Mouse (Mus musculus): Measurements from ENCODE around the gene Rps6ka6.

Gene Rps6ka6

GRCm38 (mm10) chrX:111537859-111538258 lies at the start of gene Rps6ka6:
TSS of gene Rps6ka6 (minus strand) at chrX:111537959.
- DNase-seq (ENCODE audit: low spot score in 2 of 2), result no peak

DNA sequence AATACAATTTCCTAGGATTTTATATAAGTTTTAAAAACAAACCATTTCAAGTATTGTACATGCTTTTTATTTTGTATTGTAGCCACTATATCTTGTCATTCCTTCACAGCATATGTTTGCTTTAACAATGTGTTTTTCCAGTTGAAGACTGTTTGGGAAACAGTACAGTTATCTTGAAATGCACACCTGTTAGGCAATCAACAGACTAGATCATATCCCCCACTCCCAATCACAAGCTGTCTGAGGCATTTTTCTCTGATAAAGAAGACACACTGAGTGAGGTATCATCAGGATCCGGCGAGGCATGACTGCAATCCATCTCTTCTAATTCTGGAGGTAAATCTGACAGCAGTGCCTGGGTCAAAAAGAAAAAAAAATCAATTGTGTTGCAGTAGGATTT lies 39.3 kb upstream of the Rps6ka6 start:
- no peak for DNase-seq (ENCODE audit: low spot score in 2 of 2)

GRCm38 (mm10) chrX:111518206-111518605 lies 19.6 kb downstream of the Rps6ka6 start:
- DNase-seq (ENCODE audit: low spot score in 2 of 2), result no peak

GRCm38 (mm10) chrX:111463565-111464093 lies 74.1 kb downstream of the Rps6ka6 start:
- DNase-seq (ENCODE audit: low spot score in 2 of 2), result no peak

DNA sequence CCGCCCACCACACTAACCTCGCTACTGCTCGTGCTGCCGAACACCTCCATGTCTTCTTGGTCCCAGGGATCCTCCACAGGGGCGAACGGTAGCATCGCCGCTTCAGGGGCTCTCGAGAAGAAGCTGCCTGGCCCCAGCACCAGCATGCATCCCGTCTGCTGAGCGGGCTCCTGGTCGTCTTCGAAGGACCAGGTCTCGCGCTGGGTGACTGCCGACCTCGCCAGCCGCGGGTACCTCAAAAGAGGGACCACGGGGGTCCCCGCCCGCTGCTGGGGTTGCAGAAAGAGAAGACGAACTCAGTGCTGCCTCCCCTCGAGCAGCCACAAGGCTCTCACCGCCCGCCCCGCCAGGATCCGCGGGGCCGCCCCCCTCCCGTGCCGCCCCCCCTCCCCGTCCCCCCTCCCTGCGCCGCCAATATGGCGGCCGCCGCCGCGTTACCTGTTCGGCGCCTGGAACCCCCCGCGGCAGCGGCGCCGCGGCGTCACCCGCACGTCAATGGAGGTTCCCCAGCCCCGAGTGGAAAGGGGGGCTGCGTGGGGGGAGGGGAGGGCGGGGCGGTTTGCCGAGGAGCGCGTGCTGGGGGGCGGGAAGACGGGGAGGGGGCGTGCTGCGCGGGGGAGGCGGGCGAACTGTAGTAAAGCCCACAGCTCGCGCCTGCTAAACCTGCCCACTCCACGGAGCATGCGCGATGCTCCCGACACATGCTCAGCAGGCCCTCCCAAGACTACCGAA lies 74.8 kb downstream of the Rps6ka6 start:
- no peak for DNase-seq (ENCODE audit: low spot score in 2 of 2)

- no peak for DNase-seq (ENCODE audit: low spot score in 2 of 2)
Observed at GRCm38 (mm10) chrX:111462495-111462832, 75.3 kb downstream of the Rps6ka6 start.

DNA sequence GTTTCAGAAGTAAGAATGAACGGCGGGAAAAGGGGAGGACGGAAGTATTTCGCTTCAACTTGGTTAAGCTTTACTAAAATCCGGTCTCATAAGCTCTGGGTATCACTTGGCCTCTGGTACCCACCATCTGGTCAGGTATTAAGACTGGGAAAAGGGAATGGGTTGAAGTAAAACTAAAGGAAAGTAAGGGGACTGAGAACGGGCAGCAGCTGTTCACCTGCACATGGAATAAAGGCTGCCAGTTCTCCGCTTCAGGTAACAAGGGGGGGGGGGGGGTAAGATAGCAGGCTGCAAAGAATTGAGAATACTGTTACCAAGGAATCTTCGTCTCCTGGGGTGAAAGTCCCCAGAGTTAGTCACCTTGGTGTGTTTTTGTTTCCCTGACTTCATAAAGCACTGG lies 75.7 kb downstream of the Rps6ka6 start:
- no peak for DNase-seq (ENCODE audit: low spot score in 2 of 2)

DNA sequence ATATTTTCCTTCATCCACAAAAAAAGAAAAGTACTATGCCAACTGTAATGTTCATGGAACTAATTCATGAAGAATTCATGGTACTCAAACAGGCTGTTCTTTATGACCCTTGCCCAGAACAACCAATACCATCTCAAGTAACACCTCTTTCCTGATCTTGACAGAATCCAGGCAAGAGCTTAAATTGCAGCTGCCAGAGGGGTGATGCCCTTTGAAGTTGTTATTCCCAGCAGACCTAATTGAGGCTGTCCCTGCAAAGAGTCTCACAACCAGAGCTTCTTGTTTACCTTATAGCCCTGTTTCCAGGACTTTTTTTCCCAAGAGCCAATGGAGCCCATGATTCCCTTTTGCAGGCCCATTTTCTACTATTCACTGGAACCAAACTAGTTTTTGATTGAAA lies 77.6 kb downstream of the Rps6ka6 start:
- no peak for DNase-seq (ENCODE audit: low spot score in 2 of 2)

- no peak for DNase-seq (ENCODE audit: low spot score in 2 of 2)
Observed at GRCm38 (mm10) chrX:111436571-111436970, 101.2 kb downstream of the Rps6ka6 start.

DNA sequence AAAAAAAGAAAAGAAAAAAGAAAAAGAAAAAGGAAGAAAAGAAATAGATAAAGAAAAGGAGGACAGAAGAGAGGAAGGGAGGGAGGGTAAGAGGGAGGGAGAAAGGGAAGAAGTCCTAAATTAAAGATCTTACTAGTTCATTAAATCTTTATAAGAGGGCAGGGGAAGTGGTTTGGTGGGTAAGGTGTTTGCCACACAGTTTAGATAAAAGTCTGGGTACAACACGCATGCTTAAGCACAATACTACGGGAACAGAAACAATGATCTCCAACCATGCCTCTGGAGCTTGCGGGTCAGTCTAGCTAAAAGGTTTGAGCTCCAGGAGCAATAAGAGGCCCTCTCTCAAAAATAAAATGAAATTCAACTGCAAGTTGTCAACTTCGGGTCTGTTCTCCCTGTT lies 123.0 kb downstream of the Rps6ka6 start:
- no peak for DNase-seq (ENCODE audit: low spot score in 2 of 2)

DNA sequence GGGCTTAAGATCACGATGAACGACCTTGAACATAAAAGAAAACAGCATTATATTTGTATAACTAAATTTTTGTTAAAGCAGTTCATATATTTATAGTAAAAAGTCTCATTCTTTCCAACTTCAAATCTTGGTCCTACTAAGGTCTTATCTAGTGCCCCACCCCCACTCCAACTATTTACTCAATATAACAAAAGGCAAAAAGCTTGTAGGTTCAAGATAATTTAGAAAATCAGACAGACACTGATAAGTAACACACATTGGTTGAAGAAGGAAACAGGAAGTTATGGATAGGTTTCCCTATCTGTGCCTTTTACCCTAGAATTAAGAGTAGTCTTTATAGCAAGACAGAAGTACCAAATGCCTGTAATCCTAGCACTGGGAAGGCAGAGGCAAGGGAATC lies 132.9 kb downstream of the Rps6ka6 start:
- DNase-seq (ENCODE audit: low spot score in 2 of 2), result no peak

DNA sequence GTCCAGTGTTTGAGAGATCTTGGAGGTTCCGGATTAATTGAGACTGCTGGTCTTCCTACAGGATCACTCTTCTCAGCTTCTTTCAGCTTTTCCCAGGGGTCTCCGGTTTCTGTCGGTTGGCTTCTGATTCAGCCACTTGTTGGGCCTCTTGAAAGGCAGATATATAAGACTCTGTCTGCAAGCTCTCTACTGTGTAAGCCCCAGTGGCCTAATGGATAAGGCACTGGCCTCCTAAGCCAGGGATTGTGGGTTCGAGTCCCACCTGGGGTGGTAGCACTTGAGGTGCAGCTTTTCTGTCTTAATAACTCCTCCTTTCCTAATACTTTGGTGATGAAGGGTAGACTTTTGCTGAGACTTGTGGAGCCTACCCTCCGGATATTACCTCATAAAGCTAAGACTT lies 160.7 kb downstream of the Rps6ka6 start:
- no peak for DNase-seq (ENCODE audit: low spot score in 2 of 2)

DNA sequence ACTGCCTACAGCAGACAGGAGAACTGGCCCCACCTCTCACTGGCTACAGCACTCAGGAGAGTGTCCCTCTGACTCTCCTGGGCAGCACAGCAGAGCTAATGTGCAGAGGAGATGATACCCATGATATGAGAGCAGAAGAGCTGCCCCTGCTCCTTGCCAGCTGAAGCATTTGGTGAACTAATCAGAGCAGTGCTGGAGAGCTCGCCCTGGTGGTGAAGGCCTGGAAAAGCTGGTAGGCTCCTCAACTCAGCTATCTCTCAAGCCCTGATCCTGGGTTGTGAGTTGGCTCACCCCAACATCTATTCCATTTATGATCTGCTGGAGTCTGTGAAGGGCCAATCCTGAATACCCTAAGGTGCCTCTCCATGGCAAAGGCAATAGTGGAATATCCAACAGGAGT lies 163.6 kb downstream of the Rps6ka6 start:
- no peak for DNase-seq (ENCODE audit: low spot score in 2 of 2)

All from spleen, postnatal 14 days (tissue).